Comparison of ENCODE assay signal across 9 mouse cellular contexts in the genomic region with DNA sequence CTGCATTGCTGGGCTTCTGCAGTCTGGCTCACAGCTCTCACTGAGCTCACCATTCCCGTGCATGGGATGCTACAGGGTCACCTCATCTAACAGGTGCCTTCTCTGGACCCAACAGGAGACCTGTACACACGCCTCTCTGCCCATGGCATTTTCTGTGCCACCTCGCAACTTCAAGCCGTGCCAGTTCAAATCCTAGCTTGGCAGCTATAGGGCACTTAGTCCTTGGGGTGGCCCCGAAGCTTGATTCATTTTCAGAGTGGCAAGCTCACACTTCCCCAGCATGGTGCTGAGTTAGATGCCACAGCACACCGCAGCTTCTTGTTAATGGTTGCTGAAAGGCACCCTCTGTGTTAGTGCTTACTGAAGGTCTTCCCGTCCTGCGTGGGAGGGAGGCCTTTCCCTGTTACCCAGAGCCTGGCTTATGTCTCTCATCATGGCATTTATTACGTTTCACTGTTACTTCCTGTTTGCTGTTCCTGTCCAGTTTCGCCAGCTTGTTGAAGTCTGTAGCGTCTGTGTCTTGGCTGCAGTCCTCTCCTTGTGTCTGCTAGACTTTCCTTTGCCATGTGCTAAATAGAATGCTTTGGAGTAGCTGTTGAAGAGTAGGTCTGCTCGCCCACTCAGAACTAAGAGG. TPM values are rescaled to one million over a fixed set of nuclear protein-coding genes. Genes with fewer than 3 reads are reported as not detected.
DNase-seq lines count a peak whose midpoint lies in the region; ATAC-seq and TF ChIP-seq lines count a peak whose summit lies in the region.
"Had no signal": no experiment of that assay in that cellular context is flagged by ENCODE, and none has a peak within 500 bp of the region (broad histone marks: within the 10 kb centered on the region; RNA-seq: fewer than 3 reads in every experiment).

No protein-coding gene starts in this region.

- H3K4me1 ChIP-seq in intestine, postnatal 0 days (replicated peaks; ENCODE audit: control insufficient read depth, insufficient read depth, low read length), result peaks cover 4% of the 10 kb centered on the region; the same call in 1 of the 2 replicates

- no peaks in the 10 kb centered on the region for H3K9me3 ChIP-seq in intestine, postnatal 0 days (ENCODE audit: control insufficient read depth)

- H3K36me3 ChIP-seq in intestine, postnatal 0 days (ENCODE audit: control insufficient read depth, insufficient read depth), result no peaks in the 10 kb centered on the region

- no peak for TF ChIP-seq CTCF in intestine, postnatal 0 days (IDR thresholded peaks at IDR 0.05; ENCODE audit: low read depth)

- intact Hi-C loops in gastrocnemius, postnatal 36 days (cut with DNase I), result no loop called here

- ATAC-seq in intestine, postnatal 0 days, result no peak
- peak; percentile 36 for ATAC-seq in megakaryocyte, adult 5-6 weeks (ENCODE audit: poor library complexity, severe bottlenecking)

- H3K4me2 ChIP-seq in intestine, postnatal 0 days (replicated peaks; ENCODE audit: low read depth), result no peak overlapping the region
- H3K4me2 ChIP-seq: hindbrain, embryonic 14.5 days had no signal

- DNase-seq in kidney, adult 9 months, result peak; percentile 41
- no peak for DNase-seq in kidney, adult 18-20 months
- peak; percentile 40 for DNase-seq in forelimb bud, embryonic 11.5 days (ENCODE audit: low read depth, low spot score)
- DNase-seq in thymus, postnatal 25 days, result no peak
- DNase-seq in gastrocnemius, postnatal 4 days (ENCODE audit: low spot score in 2 of 2), result no peak
- DNase-seq in gastrocnemius, postnatal 36 days, result no peak

- H3K9ac ChIP-seq in intestine, postnatal 0 days (ENCODE audit: low read depth, low read length), result no peak overlapping the region
- H3K9ac ChIP-seq: hindbrain, embryonic 14.5 days had no signal

- no peaks in the 10 kb centered on the region for H3K27me3 ChIP-seq in intestine, postnatal 0 days (replicated peaks; ENCODE audit: control insufficient read depth, insufficient read depth, low read length)

- 0 out of 2 replicates have a peak overlapping the region, but pooled peaks have one; percentile 5 for H3K27ac ChIP-seq in intestine, postnatal 0 days (ENCODE audit: low read depth, low read length)
- H3K27ac ChIP-seq: hindbrain, embryonic 14.5 days had no signal

- H3K4me3 ChIP-seq in intestine, postnatal 0 days (ENCODE audit: low read depth, low read length), result no peak overlapping the region

- whole genome bisulfite sequencing in intestine, postnatal 0 days, result 60% methylated on average over 12 of the region's 12 CpGs

RNA-seq across cellular contexts. Expression of gene Taf11, which starts 28.6 kb away (rescaled TPM):
- 26.1 and 28.6 TPM in 2 replicates for polyA plus RNA-seq in intestine, postnatal 0 days (2015; fragmentation: Nextera tagmentation; extraction: Ambion mirVana)
- 39.6 and 44.1 TPM in 2 replicates for total RNA-seq in megakaryocyte, adult 5-6 weeks (2015)
- total RNA-seq in megakaryocyte, adult 5-6 weeks (2017), result 18.2 and 23.3 TPM in 2 replicates
- total RNA-seq in gastrocnemius, postnatal 4 days (2021), result 10 to 100 TPM; 27.7 to 27.9 TPM
- total RNA-seq in gastrocnemius, postnatal 36 days (2021), result 10 to 100 TPM; 14.8 to 16.0 TPM

RNA-seq across cellular contexts. Expression of gene Anks1, which starts 29.1 kb away (rescaled TPM):
- 9.8 and 10.0 TPM in 2 replicates for polyA plus RNA-seq in intestine, postnatal 0 days (2015; fragmentation: Nextera tagmentation; extraction: Ambion mirVana)
- total RNA-seq in megakaryocyte, adult 5-6 weeks (2015), result 17.9 and 25.9 TPM in 2 replicates
- total RNA-seq in megakaryocyte, adult 5-6 weeks (2017), result 22.6 and 23.6 TPM in 2 replicates
- 10 to 100 TPM; 38.3 to 40.1 TPM for total RNA-seq in gastrocnemius, postnatal 4 days (2021)
- total RNA-seq in gastrocnemius, postnatal 36 days (2021), result 10 to 100 TPM in 1 of 2 experiments, 1 to 10 TPM in 1; 7.8 to 13.0 TPM

Comparison
In these comparisons a context has a peak if more than half of its experiments do, and no peak if none do; other contexts are left out.
1. DNase-seq: peak in kidney, adult 9 months (single experiment) and forelimb bud, embryonic 11.5 days (single experiment); none in kidney, adult 18-20 months (single experiment), thymus, postnatal 25 days (single experiment), gastrocnemius, postnatal 4 days (0 of 2) and gastrocnemius, postnatal 36 days (0 of 2).